Mouse (Mus musculus) liver, adult 2 months (tissue): ENCODE data around the gene Gm11037.

Experiments
- CTCF ChIP-seq: fragments of 200-500 bp; IDR thresholded peaks from 2 replicates; pipeline ENCODE4 v1.5.1; 2011; ENCODE audit warnings: low read depth, low read length, control low read depth
- POLR2A ChIP-seq: fragments of 200-500 bp; IDR thresholded peaks from 2 replicates; pipeline ENCODE4 v1.6.1; 2011; ENCODE audit warnings: low read length, control low read depth; ENCODE audit not compliant: insufficient read depth; ENCODE audit errors: extremely low read depth

DNA sequence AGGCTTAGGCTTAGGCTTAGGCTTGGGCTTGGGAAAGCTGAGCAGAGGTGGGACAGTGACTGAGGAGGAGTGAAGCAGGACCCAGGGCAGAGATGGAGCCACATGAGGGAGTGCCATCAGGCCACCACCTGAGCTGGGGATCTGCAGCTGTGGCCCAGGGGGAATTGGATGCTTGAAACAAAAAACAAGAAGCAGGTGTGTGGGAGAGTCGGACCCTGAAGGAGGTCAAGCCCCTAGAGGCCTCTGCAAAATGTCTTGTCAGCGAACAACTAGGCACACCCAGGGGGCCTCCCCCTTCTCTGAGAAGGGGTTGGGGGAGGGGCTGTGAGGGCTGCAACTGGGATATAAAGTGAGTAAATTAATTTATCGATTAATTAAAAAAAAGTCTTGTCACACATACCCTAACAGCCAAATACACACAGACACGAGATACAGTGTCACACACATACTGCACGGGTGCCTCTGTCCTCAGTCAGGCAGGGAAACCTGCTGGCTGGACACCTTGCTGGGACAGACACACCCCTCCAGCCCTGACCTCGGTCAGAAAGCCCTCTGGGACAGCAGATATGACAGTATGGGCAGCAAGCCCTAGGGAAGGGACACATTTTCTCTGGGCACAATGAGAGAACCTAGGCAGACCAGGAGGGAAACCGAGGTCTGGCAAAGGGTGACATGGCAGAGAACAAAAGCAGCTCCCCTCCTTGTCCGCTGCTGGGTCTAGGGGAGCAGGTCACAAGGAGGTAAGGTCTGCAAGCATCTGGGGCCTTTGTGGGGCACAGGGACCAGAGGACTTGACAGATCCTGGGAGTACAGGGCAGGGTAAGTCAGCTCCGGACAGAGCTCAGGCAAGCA is 7.1 kb upstream of the Gm11037 start:
- TF ChIP-seq CTCF: no peak
- no peak for TF ChIP-seq POLR2A
